Mouse (Mus musculus): ENCODE results near the gene Lhx8.

- TF ChIP-seq POLR2A (IDR thresholded peaks at IDR 0.05; ENCODE audit: borderline replicate concordance, insufficient read depth, low read length) (no peak), CTCF (IDR thresholded peaks at IDR 0.05; ENCODE audit: borderline replicate concordance, insufficient read depth, low read depth, low read length) (no peak)
These were observed 2.5 kb upstream of the Lhx8 start for GRCm38 (mm10) chr3:154332941-154333340.
